Mouse (Mus musculus) ES-E14 (cell line): Measurements from ENCODE around the gene Gsg1l. TPM values are rescaled to one million over a fixed set of nuclear protein-coding genes. Genes with fewer than 3 reads are reported as not detected.

Experiments used
- DNase-seq: peaks from one replicate; pipeline ENCODE4 v3.0.0-alpha.2; 2013; ENCODE audit warnings: low read depth, low spot score
- H3K27ac ChIP-seq: 2 replicates; pipeline ENCODE4 v1.5.1; 2012; ENCODE audit warnings: low read depth, mild to moderate bottlenecking, low read length, moderate library complexity, mixed read lengths; ENCODE audit not compliant: poor library complexity, insufficient read depth, severe bottlenecking
- H3K36me3 ChIP-seq: 2 replicates; pipeline ENCODE4 v1.6.1; 2012; ENCODE audit warnings: mild to moderate bottlenecking, low read length, moderate library complexity, mixed read lengths; ENCODE audit not compliant: control insufficient read depth, poor library complexity, insufficient read depth, severe bottlenecking
- H3K4me1 ChIP-seq, 2 experiments: fragments of 150-350 bp in 1 of 2; sonication (generic) in 1 of 2; 2 replicates each; pipeline ENCODE4 v1.6.1; 2012; ENCODE audit warnings: low read length in 2 of 2, mild to moderate bottlenecking in 1 of 2, mixed read lengths in 1 of 2; ENCODE audit not compliant: control insufficient read depth in 2 of 2, insufficient read depth in 2 of 2, poor library complexity in 1 of 2
- H3K4me3 ChIP-seq, 2 experiments: fragments of 150-350 bp in 1 of 2; sonication (generic) in 1 of 2; 2 replicates each; pipeline ENCODE4 v1.5.1; 2012; ENCODE audit warnings: low read length in 2 of 2, low read depth in 1 of 2, mild to moderate bottlenecking in 1 of 2, mixed read lengths in 1 of 2; ENCODE audit not compliant: insufficient read depth in 1 of 2, poor library complexity in 1 of 2, severe bottlenecking in 1 of 2
- H3K9ac ChIP-seq: 2 replicates; pipeline ENCODE4 v1.6.1; 2012; ENCODE audit warnings: low read depth, mild to moderate bottlenecking, low read length, mixed read lengths; ENCODE audit not compliant: poor library complexity, insufficient read depth, severe bottlenecking
- H3K9me3 ChIP-seq: fragments of 150-350 bp; sonication (generic); 2 replicates; pipeline ENCODE4 v1.6.1; 2012; ENCODE audit warnings: low read depth, mild to moderate bottlenecking, low read length; ENCODE audit not compliant: control insufficient read depth, insufficient read depth
- CHD2 ChIP-seq: IDR thresholded peaks from 2 replicates; pipeline ENCODE4 v1.6.1; 2014; ENCODE audit warnings: mild to moderate bottlenecking, low read depth, low read length, inconsistent platforms
- HCFC1 ChIP-seq: IDR thresholded peaks from 2 replicates; pipeline ENCODE4 v1.6.1; 2012; ENCODE audit warnings: low read length, inconsistent platforms, borderline replicate concordance; ENCODE audit not compliant: insufficient read depth
- MAFK ChIP-seq: IDR thresholded peaks from 2 replicates; pipeline ENCODE4 v1.6.1; 2014; ENCODE audit warnings: mild to moderate bottlenecking, low read depth, low read length, inconsistent platforms; ENCODE audit not compliant: insufficient read depth
- ZC3H11A ChIP-seq: IDR thresholded peaks from 2 replicates; pipeline ENCODE4 v1.6.1; 2012; ENCODE audit warnings: low read depth, mild to moderate bottlenecking, inconsistent platforms, low read length, borderline replicate concordance
- ZNF384 ChIP-seq: IDR thresholded peaks from 2 replicates; pipeline ENCODE4 v1.6.1; 2012; ENCODE audit warnings: low read depth, low read length, inconsistent platforms
- in situ Hi-C, 2 experiments: fragments of 600-800 bp; cut with MboI; formaldehyde crosslinking; loops; one replicate each; pipeline ENCODE4 v1.15.1; 2025; ENCODE audit warnings: low sequenced_read_pairs in 2 of 2, inconsistent platforms in 1 of 2; ENCODE audit not compliant: unreplicated experiment in 2 of 2
- total RNA-seq: library from RNA; depleted of rRNA; stranded (reverse); fragments of 300-350 nt; gene quantifications from 2 replicates; pipeline ENCODE4 v1.2.3, GENCODE M21; 2012

The Gsg1l gene
- total RNA-seq, 1 experiment = not detected

DNA sequence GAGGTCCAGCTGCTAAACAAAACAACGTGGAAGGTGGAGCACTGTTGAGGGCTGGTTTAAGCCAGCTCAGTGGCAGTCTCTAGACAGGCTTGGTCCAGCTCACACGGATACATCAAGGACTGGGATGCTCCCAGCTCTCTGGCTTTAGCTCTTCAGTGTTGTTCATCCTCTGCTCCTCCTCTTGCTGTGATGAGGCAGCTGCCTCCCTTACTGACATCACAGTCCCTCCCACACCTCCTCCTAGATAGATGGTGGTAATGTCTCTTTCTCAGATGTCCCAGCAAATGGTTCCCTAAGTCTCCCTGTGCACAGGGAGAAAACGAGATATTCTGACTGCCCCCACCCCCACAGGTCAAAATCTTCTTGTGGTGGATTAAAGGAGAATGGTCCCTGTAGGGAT, 11.0 kb upstream of the Gsg1l start:
- Histone ChIP-seq H3K4me1 (no peaks in the 10 kb centered on the region), H3K9ac (no peak overlapping the region), H3K36me3 (0 out of 2 replicates have a peak, but pooled peaks cover 2% of the 10 kb centered on the region), H3K27ac (no peak overlapping the region), H3K4me3 (no peak overlapping the region), H3K9me3 (no peaks in the 10 kb centered on the region)
- in situ Hi-C loops = no loop called here
- no peak for DNase-seq
- TF ChIP-seq CHD2 = no peak
- TF ChIP-seq ZC3H11A = no peak
- no peak for TF ChIP-seq HCFC1
- no peak for TF ChIP-seq ZNF384
- no peak for TF ChIP-seq MAFK

- H3K4me1 ChIP-seq = no peaks in the 10 kb centered on the region
- no peak overlapping the region for H3K4me3 ChIP-seq
- TF ChIP-seq ZNF384 = no peak
- peak; percentile 45; the same call in 1 of the 2 replicates for TF ChIP-seq ZC3H11A
- TF ChIP-seq MAFK = no peak
- no peak for TF ChIP-seq CHD2
- TF ChIP-seq HCFC1 = no peak
These were observed 7.6 kb upstream of the Gsg1l start for GRCm38 (mm10) chr7:126089782-126090181.

DNA sequence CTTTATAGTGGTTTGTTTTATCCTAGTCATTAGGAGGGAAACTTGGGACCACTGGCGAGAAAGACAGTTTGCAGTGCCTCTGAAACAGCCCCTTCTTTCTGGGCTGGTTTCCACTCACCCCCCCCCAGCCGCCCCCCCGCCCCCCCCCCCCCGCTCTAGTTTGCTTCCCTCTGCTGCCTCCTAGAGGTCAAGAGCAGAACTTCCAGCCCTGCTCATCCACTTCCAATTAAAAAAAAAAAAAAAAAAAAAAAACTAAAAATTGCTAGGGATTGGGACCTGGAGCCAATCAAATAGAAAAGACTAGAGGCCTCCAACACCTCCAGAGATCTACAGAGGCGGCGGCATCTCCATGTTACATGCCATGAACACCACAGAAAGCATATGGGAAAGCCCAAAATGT, 5.9 kb upstream of the Gsg1l start:
- DNase-seq = no peak
- H3K36me3 ChIP-seq = no peaks in the 10 kb centered on the region
- H3K9ac ChIP-seq = no peak overlapping the region
- H3K27ac ChIP-seq = no peak overlapping the region
- no peaks in the 10 kb centered on the region for H3K4me1 ChIP-seq
- H3K9me3 ChIP-seq = no peaks in the 10 kb centered on the region
- TF ChIP-seq MAFK (no peak), ZNF384 (peak; percentile 92), ZC3H11A (no peak), HCFC1 (no peak), CHD2 (no peak)
- H3K4me3 ChIP-seq = no peak overlapping the region
- in situ Hi-C loops = no loop called here

More at GRCm38 (mm10) chr7:126089782-126090181, 7.6 kb upstream of the Gsg1l start:
- H3K9ac ChIP-seq = no peak overlapping the region
- in situ Hi-C loops = no loop called here
- no peaks in the 10 kb centered on the region for H3K36me3 ChIP-seq
- H3K9me3 ChIP-seq = no peaks in the 10 kb centered on the region
- H3K27ac ChIP-seq = no peak overlapping the region
- peak; percentile 60 for DNase-seq

- Histone ChIP-seq H3K9ac (no peak overlapping the region), H3K36me3 (no peaks in the 10 kb centered on the region), H3K4me3 (no peak overlapping the region), H3K9me3 (no peaks in the 10 kb centered on the region), H3K27ac (no peak overlapping the region), H3K4me1 (no peaks in the 10 kb centered on the region)
- DNase-seq = no peak
- TF ChIP-seq CHD2 (no peak), HCFC1 (no peak), MAFK (no peak), ZNF384 (no peak), ZC3H11A (no peak)
- in situ Hi-C loops = no loop called here
These were observed 5.4 kb upstream of the Gsg1l start for GRCm38 (mm10) chr7:126087602-126088001.

- no peaks in the 10 kb centered on the region for H3K36me3 ChIP-seq
- no peaks in the 10 kb centered on the region for H3K9me3 ChIP-seq
- in situ Hi-C loops = no loop called here
- DNase-seq = no peak
- no peak for TF ChIP-seq CHD2
- TF ChIP-seq HCFC1 = no peak
- TF ChIP-seq ZNF384 = no peak
- no peak for TF ChIP-seq MAFK
- no peak for TF ChIP-seq ZC3H11A
- no peak overlapping the region for H3K9ac ChIP-seq
- H3K4me3 ChIP-seq = no peak overlapping the region
- H3K27ac ChIP-seq = no peak overlapping the region
- H3K4me1 ChIP-seq = no peaks in the 10 kb centered on the region
These were observed 4.1 kb upstream of the Gsg1l start for GRCm38 (mm10) chr7:126086321-126086741.
